Comparison of ENCODE assay signal across 9 mouse cellular contexts in genomic region chr3:98046305-98046704, GRCm38 (mm10). TPM values are rescaled to one million over a fixed set of nuclear protein-coding genes. Genes with fewer than 3 reads are reported as not detected.
DNase-seq lines count a peak whose midpoint lies in the region; ATAC-seq lines count a peak whose summit lies in the region.
"Had no signal": no experiment of that assay in that cellular context is flagged by ENCODE, and none has a peak within 500 bp of the region (broad histone marks: within the 10 kb centered on the region; RNA-seq: fewer than 3 reads in every experiment).

No protein-coding gene starts in this region.

- no peaks in the 10 kb centered on the region for H3K36me3 ChIP-seq in heart, embryonic 10.5 days
- H3K36me3 ChIP-seq in liver, embryonic 12.5 days, result peaks cover 5% of the 10 kb centered on the region; the same call in 1 of the 2 replicates

- peak overlapping the region; percentile 22; the same call in 1 of the 2 replicates for H3K4me2 ChIP-seq in liver, embryonic 12.5 days

- no peak overlapping the region for H3K4me3 ChIP-seq in heart, embryonic 10.5 days
- no peak overlapping the region for H3K4me3 ChIP-seq in liver, embryonic 12.5 days

- ATAC-seq in liver, embryonic 12.5 days, result peak; percentile 84
- ATAC-seq: activated CD4-positive, CD25-positive, alpha-beta regulatory T cell, adult 4 months had no signal

- peak overlapping the region; percentile 19 for H3K27ac ChIP-seq in heart, embryonic 10.5 days
- H3K27ac ChIP-seq in liver, embryonic 12.5 days, result 0 out of 2 replicates have a peak overlapping the region, but pooled peaks have one; percentile 45

- no peaks in the 10 kb centered on the region for H3K27me3 ChIP-seq in heart, embryonic 10.5 days (ENCODE audit: insufficient read depth, poor library complexity, severe bottlenecking)
- no peaks in the 10 kb centered on the region for H3K27me3 ChIP-seq in liver, embryonic 12.5 days (replicated peaks)

- WGBS in heart, embryonic 10.5 days, result 21% methylated on average over 8 of the region's 8 CpGs
- 13% methylated on average over 8 of the region's 8 CpGs for WGBS in liver, embryonic 12.5 days (ENCODE audit: insufficient replicate concordance)

- H3K9ac ChIP-seq in liver, embryonic 12.5 days, result no peak overlapping the region

- peaks cover 43% of the 10 kb centered on the region for H3K4me1 ChIP-seq in heart, embryonic 10.5 days
- H3K4me1 ChIP-seq in liver, embryonic 12.5 days, result peaks cover 46% of the 10 kb centered on the region

- no peaks in the 10 kb centered on the region for H3K9me3 ChIP-seq in heart, embryonic 10.5 days
- H3K9me3 ChIP-seq in liver, embryonic 12.5 days (replicated peaks), result no peaks in the 10 kb centered on the region

- DNase-seq in lung, adult 18-20 months, result peak; percentile 71 to 73
- no peak for DNase-seq in lung, postnatal 14 days
- peak; percentile 85 for DNase-seq in heart, embryonic 10.5 days (ENCODE audit: low spot score)
- peak; percentile 69 for DNase-seq in spleen, postnatal 36 days (ENCODE audit: low spot score in 2 of 2)
- DNase-seq in urinary bladder, adult 18-20 months (ENCODE audit: low spot score in 2 of 2), result no peak
- DNase-seq in ovary, postnatal 14 days (ENCODE audit: low spot score), result no peak
- no peak for DNase-seq in layer of hippocampus, postnatal 14 days (ENCODE audit: low spot score in 2 of 2)

RNA-seq across cellular contexts. Expression of gene Notch2, which starts 33.0 kb away (rescaled TPM):
- polyA plus RNA-seq in heart, embryonic 10.5 days (2016; fragmentation: Nextera tagmentation; extraction: Ambion mirVana), result 11.2 and 16.8 TPM in 2 replicates
- polyA plus RNA-seq in liver, embryonic 12.5 days (2016; fragmentation: Nextera tagmentation; extraction: Ambion mirVana), result 8.7 and 10.1 TPM in 2 replicates
- 10 to 100 TPM; 27.4 to 31.3 TPM for total RNA-seq in layer of hippocampus, postnatal 14 days (2021)

Comparison
In these comparisons a context has a peak if more than half of its experiments do, and no peak if none do; other contexts are left out.
1. DNase-seq: peak in lung, adult 18-20 months (2 of 2), heart, embryonic 10.5 days (single experiment) and spleen, postnatal 36 days (2 of 2); none in lung, postnatal 14 days (single experiment), urinary bladder, adult 18-20 months (0 of 2), ovary, postnatal 14 days (single experiment) and layer of hippocampus, postnatal 14 days (0 of 2).